Mouse (Mus musculus) kidney, postnatal 0 days (tissue): ENCODE measurements around the gene Car12. TPM values are rescaled to one million over a fixed set of nuclear protein-coding genes. Genes with fewer than 3 reads are reported as not detected.
"Not testable (repeated sequence)": the region's sequence is repeated elsewhere in the genome, so short reads cannot be mapped to it uniquely, and the experiment has no call there.

Experiments
- ATAC-seq: fragments of 200-750 bp; cut with Nextera tagmentation; replicated peaks from 2 replicates; pipeline ENCODE4 v1.8.0; 2017; ENCODE audit warnings: low read depth, moderate number of reproducible peaks, moderate TSS enrichment, moderate library complexity; ENCODE audit not compliant: low FRiP score
- DNase-seq: peaks from one replicate; pipeline ENCODE4 v3.0.0-alpha.2; 2016; ENCODE audit warnings: low spot score
- H3K27ac ChIP-seq: fragments of 300-500 bp; sonication (generic); 2 replicates; pipeline ENCODE4 v1.5.1; 2014; ENCODE audit warnings: mild to moderate bottlenecking
- H3K27me3 ChIP-seq: fragments of 300-500 bp; sonication (generic); 2 replicates; pipeline ENCODE4 v1.6.1; 2014; ENCODE audit warnings: low read length, mixed read lengths; ENCODE audit not compliant: insufficient read depth
- H3K36me3 ChIP-seq: fragments of 300-500 bp; sonication (generic); 2 replicates; pipeline ENCODE4 v1.6.1; 2014; ENCODE audit warnings: low read length, mixed read lengths; ENCODE audit not compliant: insufficient read depth
- H3K4me1 ChIP-seq: fragments of 300-500 bp; sonication (generic); replicated peaks from 2 replicates; pipeline ENCODE4 v1.6.1; 2014; ENCODE audit warnings: antibody characterized with exemption, low read length, mixed read lengths; ENCODE audit not compliant: insufficient read depth
- H3K4me2 ChIP-seq: fragments of 300-500 bp; sonication (generic); 2 replicates; pipeline ENCODE4 v1.6.1; 2014; ENCODE audit warnings: mild to moderate bottlenecking, low read length, moderate library complexity, mixed read lengths
- H3K4me3 ChIP-seq: fragments of 300-500 bp; sonication (generic); replicated peaks from 2 replicates; pipeline ENCODE4 v1.5.1; 2014; ENCODE audit warnings: low read depth, low read length
- H3K9ac ChIP-seq: fragments of 300-500 bp; sonication (generic); 2 replicates; pipeline ENCODE4 v1.6.1; 2014; ENCODE audit warnings: low read depth, low read length
- H3K9me3 ChIP-seq: fragments of 300-500 bp; sonication (generic); replicated peaks from 2 replicates; pipeline ENCODE4 v1.6.1; 2016; ENCODE audit warnings: low read length, inconsistent platforms, mixed read lengths
- CTCF ChIP-seq: IDR thresholded peaks from 2 replicates; pipeline ENCODE4 v1.5.1; 2016; ENCODE audit warnings: antibody characterized with exemption, low read depth, mild to moderate bottlenecking, moderate library complexity
- WGBS: fragments of 180-500 bp; shearing (Covaris S2); extraction: QIAGEN DNeasy Blood & Tissue Kit; methylation state at CpG from one replicate; pipeline ENCODE4 v1.1.7; 2014; 5-methylcytosine and 5-hydroxymethylcytosine counted together
- polyA plus RNA-seq: library from polyadenylated mRNA; unstranded; fragments of >200 nt; fragmentation: Nextera tagmentation; extraction: Ambion mirVana; gene quantifications from 2 replicates; pipeline ENCODE4 v1.2.1, GENCODE M21; 2015

Car12 gene
- polyA plus RNA-seq, 1 experiment from 2014 or later: 52.5 TPM

DNA sequence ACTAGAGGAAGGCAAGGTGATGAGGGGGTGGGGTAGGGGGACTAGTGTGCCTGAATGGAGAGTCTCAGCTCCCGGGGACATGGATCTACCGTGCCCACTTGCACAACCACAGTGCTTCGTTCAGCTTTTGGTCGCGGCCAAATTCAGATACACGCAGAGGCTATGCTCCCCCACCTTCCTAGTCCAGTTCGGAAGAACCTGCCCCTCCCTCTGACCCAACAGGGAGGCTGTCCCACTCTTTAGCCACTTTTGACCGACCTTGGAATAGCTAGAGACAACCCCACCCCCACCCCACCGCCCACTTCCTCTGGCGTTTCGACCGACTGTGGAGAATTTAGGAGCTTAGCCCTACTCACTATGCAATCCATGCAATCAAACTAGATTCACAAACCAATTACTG is 88.5 kb downstream of the Car12 start:
- Histone ChIP-seq H3K4me2 (peak overlapping the region; percentile 15; the same call in 1 of the 2 replicates), H3K27me3 (no peaks in the 10 kb centered on the region), H3K27ac (no peak overlapping the region), H3K36me3 (no peaks in the 10 kb centered on the region), H3K9ac (no peak overlapping the region), H3K4me1 (0 out of 2 replicates have a peak, but pooled peaks cover 3% of the 10 kb centered on the region), H3K4me3 (no peak overlapping the region), H3K9me3 (no peaks in the 10 kb centered on the region)
- TF ChIP-seq CTCF: no peak
- 47% methylated on average over 12 of the region's 12 CpGs for WGBS
- no peak for ATAC-seq
- DNase-seq: no peak

DNA sequence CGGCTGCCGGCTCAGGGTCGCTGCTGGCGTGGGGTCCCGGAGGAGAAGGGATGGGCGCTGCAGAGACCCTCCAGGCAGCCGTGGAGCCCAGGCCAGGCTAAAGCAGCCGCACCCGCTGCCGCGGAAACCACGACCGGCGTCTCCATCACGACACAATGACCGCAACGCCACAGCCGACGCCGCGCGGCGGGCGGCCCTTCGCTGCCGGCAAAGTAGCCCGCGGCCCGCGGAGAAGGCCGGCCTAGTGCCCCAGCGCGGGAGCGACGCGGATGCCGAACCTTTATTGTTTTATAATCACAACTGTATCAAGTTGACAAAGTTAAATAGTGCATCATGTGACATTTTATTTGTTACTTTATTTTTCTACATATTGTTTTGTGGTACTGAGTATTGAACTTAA is 92.5 kb downstream of the Car12 start:
- peak overlapping the region; percentile 52 for H3K4me2 ChIP-seq
- ATAC-seq, H3K9ac ChIP-seq, H3K4me1 ChIP-seq, H3K9me3 ChIP-seq, DNase-seq, H3K36me3 ChIP-seq, H3K27me3 ChIP-seq, H3K27ac ChIP-seq: not testable (repeated sequence)
- peak overlapping the region; percentile 24 for H3K4me3 ChIP-seq
- 10% methylated on average over 29 of the region's 37 CpGs for WGBS

DNA sequence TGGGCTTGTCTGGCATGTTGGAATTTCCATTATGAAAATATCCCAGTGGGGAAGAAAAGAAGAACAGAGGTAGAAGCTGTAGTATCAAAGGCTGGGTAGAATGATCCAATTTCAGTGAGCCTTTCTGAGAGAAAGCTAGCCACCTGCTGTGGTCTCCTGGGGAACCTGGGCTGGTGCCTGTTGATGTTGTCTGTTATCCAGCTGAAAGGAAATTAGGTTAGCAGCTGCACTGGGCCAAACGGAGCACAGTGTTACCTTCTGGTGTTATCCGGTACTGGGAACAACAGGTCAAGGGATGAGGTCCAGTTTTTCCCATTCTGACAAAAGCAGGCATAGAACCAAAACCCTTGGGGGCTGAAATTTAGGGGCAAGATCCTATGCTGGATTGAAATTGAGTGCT is 99.9 kb downstream of the Car12 start:
- no peak for TF ChIP-seq CTCF
- H3K4me2 ChIP-seq: no peak overlapping the region
- no peak overlapping the region for H3K4me3 ChIP-seq
- ATAC-seq: no peak
- no peaks in the 10 kb centered on the region for H3K27me3 ChIP-seq
- no peak for DNase-seq
- H3K36me3 ChIP-seq: no peaks in the 10 kb centered on the region
- no peak overlapping the region for H3K27ac ChIP-seq
- WGBS: 50% methylated on average over 2 of the region's 2 CpGs
- no peaks in the 10 kb centered on the region for H3K9me3 ChIP-seq
- no peak overlapping the region for H3K9ac ChIP-seq
- H3K4me1 ChIP-seq: no peaks in the 10 kb centered on the region

Other genes starting within 250 kb of the Car12 start
- 2.2 and 3.2 TPM in 2 replicates for gene Fbxl22, start 199.1 kb upstream of the Car12 start, polyA plus RNA-seq
- 58.7 and 63.4 TPM in 2 replicates for gene Usp3, start 120.5 kb upstream of the Car12 start, polyA plus RNA-seq
- gene Aph1b, start 81.8 kb downstream of the Car12 start, polyA plus RNA-seq: 10.9 and 11.7 TPM in 2 replicates
- gene Gm10647, start 83.4 kb downstream of the Car12 start, polyA plus RNA-seq: 0.29 and 0.40 TPM in 2 replicates
- gene Aph1c, start 121.0 kb downstream of the Car12 start, polyA plus RNA-seq: 23.1 and 25.6 TPM in 2 replicates
- gene Rab8b, start 206.0 kb downstream of the Car12 start, polyA plus RNA-seq: 9.3 and 10.9 TPM in 2 replicates
- gene Rps27l, start 232.4 kb downstream of the Car12 start, polyA plus RNA-seq: 811 and 895 TPM in 2 replicates